Comparison of ENCODE assay signal across 17 mouse cellular contexts in genomic region chr10:52273012-52273411, GRCm38 (mm10). TPM values are rescaled to one million over a fixed set of nuclear protein-coding genes. Genes with fewer than 3 reads are reported as not detected.
DNase-seq lines count a peak whose midpoint lies in the region; ATAC-seq and TF ChIP-seq lines count a peak whose summit lies in the region.
"Had no signal": no experiment of that assay in that cellular context is flagged by ENCODE, and none has a peak within 500 bp of the region (broad histone marks: within the 10 kb centered on the region; RNA-seq: fewer than 3 reads in every experiment).

No protein-coding gene starts in this region.

- no peak overlapping the region for H3K4me2 ChIP-seq in embryonic facial prominence, embryonic 14.5 days (ENCODE audit: low read depth, low read length)
- H3K4me2 ChIP-seq in liver, embryonic 14.5 days (ENCODE audit: low read depth) = no peak overlapping the region
- no peak overlapping the region for H3K4me2 ChIP-seq in liver, embryonic 12.5 days
- H3K4me2 ChIP-seq in liver, postnatal 0 days (ENCODE audit: low read depth, low read length) = no peak overlapping the region
- H3K4me2 ChIP-seq: limb, embryonic 15.5 days had no signal

- H3K9ac ChIP-seq in embryonic facial prominence, embryonic 14.5 days (ENCODE audit: low read depth, low read length) = no peak overlapping the region
- H3K9ac ChIP-seq in liver, embryonic 14.5 days (replicated peaks) = no peak overlapping the region
- no peak overlapping the region for H3K9ac ChIP-seq in liver, embryonic 12.5 days
- H3K9ac ChIP-seq in ES-E14 (ENCODE audit: insufficient read depth, low read depth, low read length, poor library complexity, severe bottlenecking) = no peak overlapping the region
- no peak overlapping the region for H3K9ac ChIP-seq in liver, postnatal 0 days (replicated peaks)
- H3K9ac ChIP-seq: limb, embryonic 15.5 days had no signal

- H3K27ac ChIP-seq in embryonic facial prominence, embryonic 14.5 days (replicated peaks; ENCODE audit: low read depth, low read length) = no peak overlapping the region
- H3K27ac ChIP-seq in embryonic facial prominence, embryonic 10.5 days (replicated peaks) = no peak overlapping the region
- no peak overlapping the region for H3K27ac ChIP-seq in liver, embryonic 14.5 days
- no peak overlapping the region for H3K27ac ChIP-seq in liver, embryonic 12.5 days
- peak overlapping the region; percentile 4; the same call in 1 of the 2 replicates for H3K27ac ChIP-seq in ES-E14 (ENCODE audit: insufficient read depth, low read depth, low read length, poor library complexity, severe bottlenecking)
- H3K27ac ChIP-seq in liver, postnatal 0 days (ENCODE audit: low read depth) = no peak overlapping the region
- no peak overlapping the region for H3K27ac ChIP-seq in thymus, adult 2 months (ENCODE audit: control insufficient read depth, insufficient read depth, low read length)
- H3K27ac ChIP-seq: layer of hippocampus, adult 2 months; limb, embryonic 15.5 days; macrophage had no signal

- 67% methylated on average over 2 of the region's 2 CpGs for WGBS in embryonic facial prominence, embryonic 14.5 days
- WGBS in embryonic facial prominence, embryonic 10.5 days = 69% methylated on average over 2 of the region's 2 CpGs
- WGBS in liver, embryonic 14.5 days (ENCODE audit: insufficient replicate concordance) = 43% methylated on average over 2 of the region's 2 CpGs
- WGBS in liver, embryonic 12.5 days (ENCODE audit: insufficient replicate concordance) = 34% methylated on average over 2 of the region's 2 CpGs
- 45% methylated on average over 2 of the region's 2 CpGs for whole genome bisulfite sequencing in liver, postnatal 0 days (ENCODE audit: insufficient replicate concordance)
- WGBS in thymus, adult 2 months = 49% methylated on average over 2 of the region's 2 CpGs

- 0 out of 2 replicates have a peak, but pooled peaks cover 2% of the 10 kb centered on the region for H3K36me3 ChIP-seq in embryonic facial prominence, embryonic 14.5 days (ENCODE audit: control insufficient read depth, insufficient read depth, low read length)
- H3K36me3 ChIP-seq in embryonic facial prominence, embryonic 10.5 days (replicated peaks) = no peaks in the 10 kb centered on the region
- H3K36me3 ChIP-seq in liver, embryonic 14.5 days (replicated peaks; ENCODE audit: control insufficient read depth, insufficient read depth, low read depth) = no peaks in the 10 kb centered on the region
- H3K36me3 ChIP-seq in liver, embryonic 12.5 days = no peaks in the 10 kb centered on the region
- H3K36me3 ChIP-seq in ES-E14 (ENCODE audit: control insufficient read depth, insufficient read depth, low read length, poor library complexity, severe bottlenecking) = no peaks in the 10 kb centered on the region
- no peaks in the 10 kb centered on the region for H3K36me3 ChIP-seq in liver, postnatal 0 days (replicated peaks; ENCODE audit: insufficient read depth, low read length)
- H3K36me3 ChIP-seq in thymus, adult 2 months (ENCODE audit: control insufficient read depth, insufficient read depth, low read length) = no peaks in the 10 kb centered on the region
- H3K36me3 ChIP-seq: limb, embryonic 15.5 days had no signal

- TF ChIP-seq CTCF in liver, embryonic 14.5 days (IDR thresholded peaks at IDR 0.05; ENCODE audit: low read depth) = no peak
- no peak for TF ChIP-seq CTCF in liver, postnatal 0 days (IDR thresholded peaks at IDR 0.05; ENCODE audit: low read depth)
- no peak for TF ChIP-seq CTCF in thymus, adult 2 months (IDR thresholded peaks at IDR 0.05; ENCODE audit: borderline replicate concordance, control insufficient read depth, extremely low read depth, insufficient read depth, low read length, poor library complexity)

- DNase-seq in embryonic facial prominence, embryonic 14.5 days (ENCODE audit: low spot score) = peak; percentile 13
- DNase-seq in embryonic facial prominence, embryonic 10.5 days (ENCODE audit: low spot score) = no peak
- DNase-seq in liver, embryonic 14.5 days (ENCODE audit: low read depth in 3 of 3, low spot score in 3 of 3) = peak in 1 of 3 experiments; percentile 30
- no peak for DNase-seq in ES-E14 (ENCODE audit: low read depth, low spot score)
- DNase-seq in liver, postnatal 0 days = no peak
- no peak for DNase-seq in frontal cortex, postnatal 36 days (ENCODE audit: low spot score in 2 of 2)
- DNase-seq in thymus, adult 2 months = no peak
- DNase-seq: gastrocnemius, postnatal 36 days; heart, postnatal 14 days; right cerebral cortex, adult 18-20 months; thymus, adult 18-20 months had no signal

- no peak for TF ChIP-seq EP300 in liver, embryonic 14.5 days (IDR thresholded peaks at IDR 0.05; ENCODE audit: low read depth)
- peak; percentile 27; the same call in 1 of the 2 replicates for TF ChIP-seq EP300 in liver, postnatal 0 days (IDR thresholded peaks at IDR 0.05; ENCODE audit: low read depth)

- no peak overlapping the region for H3K4me3 ChIP-seq in embryonic facial prominence, embryonic 14.5 days (ENCODE audit: low read depth, low read length)
- no peak overlapping the region for H3K4me3 ChIP-seq in embryonic facial prominence, embryonic 10.5 days
- H3K4me3 ChIP-seq in liver, embryonic 14.5 days (ENCODE audit: insufficient read depth in 1 of 2, low read depth in 2 of 2, low read length in 2 of 2) = no peak overlapping the region
- no peak overlapping the region for H3K4me3 ChIP-seq in liver, embryonic 12.5 days
- no peak overlapping the region for H3K4me3 ChIP-seq in ES-E14 (ENCODE audit: insufficient read depth in 1 of 2, low read depth in 1 of 2, low read length in 2 of 2, poor library complexity in 1 of 2, severe bottlenecking in 1 of 2)
- H3K4me3 ChIP-seq in liver, postnatal 0 days (ENCODE audit: low read depth, low read length) = no peak overlapping the region
- no peak overlapping the region for H3K4me3 ChIP-seq in thymus, adult 2 months (ENCODE audit: control insufficient read depth, insufficient read depth, low read length)
- H3K4me3 ChIP-seq: layer of hippocampus, adult 2 months; limb, embryonic 15.5 days had no signal

- in situ Hi-C loops in ES-E14 (cut with MboI; ENCODE audit: low sequenced_read_pairs in 2 of 2, unreplicated experiment in 2 of 2) = no loop called here

- TF ChIP-seq POLR2A in thymus, adult 2 months (IDR thresholded peaks at IDR 0.05; ENCODE audit: control insufficient read depth, extremely low read depth, insufficient read depth, low read length, poor library complexity) = no peak

- H3K4me1 ChIP-seq in embryonic facial prominence, embryonic 14.5 days (ENCODE audit: control insufficient read depth, insufficient read depth, low read length) = peaks cover 8% of the 10 kb centered on the region; the same call in 1 of the 2 replicates
- H3K4me1 ChIP-seq in embryonic facial prominence, embryonic 10.5 days = peaks cover 13% of the 10 kb centered on the region
- H3K4me1 ChIP-seq in liver, embryonic 14.5 days (replicated peaks; ENCODE audit: control insufficient read depth in 2 of 2, insufficient read depth in 2 of 2, low read length in 1 of 2) = peaks cover 0 to 21% of the 10 kb centered on the region in 2 experiments; a peak in 3 of 4 replicates
- peaks cover 39% of the 10 kb centered on the region for H3K4me1 ChIP-seq in liver, embryonic 12.5 days
- H3K4me1 ChIP-seq in ES-E14 (ENCODE audit: control insufficient read depth in 2 of 2, insufficient read depth in 2 of 2, low read length in 2 of 2, poor library complexity in 1 of 2) = peaks cover 18 to 35% of the 10 kb centered on the region in 2 experiments
- H3K4me1 ChIP-seq in liver, postnatal 0 days (ENCODE audit: insufficient read depth) = no peaks in the 10 kb centered on the region
- no peaks in the 10 kb centered on the region for H3K4me1 ChIP-seq in thymus, adult 2 months (replicated peaks; ENCODE audit: control insufficient read depth, insufficient read depth, low read length)

- no peak for ATAC-seq in embryonic facial prominence, embryonic 14.5 days (ENCODE audit: low read depth)
- ATAC-seq in liver, embryonic 14.5 days (ENCODE audit: insufficient read depth) = peak; percentile 11; the same call in 1 of the 2 replicates
- no peak for ATAC-seq in liver, embryonic 12.5 days
- peak; percentile 78 for ATAC-seq in liver, postnatal 0 days
- ATAC-seq: midbrain, embryonic 16.5 days had no signal

- H3K27me3 ChIP-seq in embryonic facial prominence, embryonic 14.5 days (replicated peaks; ENCODE audit: control insufficient read depth, insufficient read depth, low read length) = no peaks in the 10 kb centered on the region
- no peaks in the 10 kb centered on the region for H3K27me3 ChIP-seq in embryonic facial prominence, embryonic 10.5 days (replicated peaks; ENCODE audit: low read depth, poor library complexity, severe bottlenecking)
- H3K27me3 ChIP-seq in liver, embryonic 14.5 days (ENCODE audit: control insufficient read depth, insufficient read depth, low read length) = no peaks in the 10 kb centered on the region
- no peaks in the 10 kb centered on the region for H3K27me3 ChIP-seq in liver, embryonic 12.5 days (replicated peaks)
- H3K27me3 ChIP-seq in liver, postnatal 0 days (ENCODE audit: insufficient read depth, low read length) = no peaks in the 10 kb centered on the region
- H3K27me3 ChIP-seq in thymus, adult 2 months (ENCODE audit: control insufficient read depth, insufficient read depth, low read length) = no peaks in the 10 kb centered on the region
- H3K27me3 ChIP-seq: limb, embryonic 15.5 days had no signal

- no peaks in the 10 kb centered on the region for H3K9me3 ChIP-seq in embryonic facial prominence, embryonic 14.5 days (ENCODE audit: control insufficient read depth, low read length)
- no peaks in the 10 kb centered on the region for H3K9me3 ChIP-seq in embryonic facial prominence, embryonic 10.5 days
- H3K9me3 ChIP-seq in liver, embryonic 14.5 days (ENCODE audit: control insufficient read depth, low read length) = no peaks in the 10 kb centered on the region
- H3K9me3 ChIP-seq in liver, embryonic 12.5 days (replicated peaks) = no peaks in the 10 kb centered on the region
- H3K9me3 ChIP-seq in ES-E14 (ENCODE audit: control insufficient read depth, insufficient read depth, low read depth, low read length) = no peaks in the 10 kb centered on the region
- H3K9me3 ChIP-seq in liver, postnatal 0 days (ENCODE audit: low read length) = no peaks in the 10 kb centered on the region
- H3K9me3 ChIP-seq: limb, embryonic 15.5 days had no signal

TF ChIP-seq in ES-E14, 5 proteins besides CTCF, POLR2A, EP300 and RAD21 (continues in another document):
- TF ChIP-seq CHD2 (IDR thresholded peaks at IDR 0.05; ENCODE audit: low read depth, low read length) (no peak), ZC3H11A (IDR thresholded peaks at IDR 0.05; ENCODE audit: borderline replicate concordance, low read depth, low read length) (no peak)

RNA-seq across cellular contexts. Expression of gene Dcbld1, which starts 39.6 kb away (rescaled TPM):
- polyA plus RNA-seq in embryonic facial prominence, embryonic 14.5 days (2014; fragmentation: Nextera tagmentation; extraction: Ambion mirVana) = 12.8 and 13.6 TPM in 2 replicates
- polyA plus RNA-seq in embryonic facial prominence, embryonic 10.5 days (2016; fragmentation: Nextera tagmentation; extraction: Ambion mirVana) = 23.3 and 24.2 TPM in 2 replicates
- 1.8 and 1.9 TPM in 2 replicates for polyA plus RNA-seq in liver, embryonic 14.5 days (2012; rRNA removed)
- 2.9 and 3.1 TPM in 2 replicates for polyA plus RNA-seq in liver, embryonic 14.5 days (2014; fragmentation: Nextera tagmentation; extraction: Ambion mirVana)
- polyA plus RNA-seq in liver, embryonic 12.5 days (2016; fragmentation: Nextera tagmentation; extraction: Ambion mirVana) = 7.5 and 8.7 TPM in 2 replicates
- total RNA-seq in ES-E14 (2012; rRNA removed) = 32.5 and 33.2 TPM in 2 replicates
- polyA plus RNA-seq in liver, postnatal 0 days (2015; fragmentation: Nextera tagmentation; extraction: Ambion mirVana) = 5.1 and 7.4 TPM in 2 replicates
- polyA plus RNA-seq in thymus, adult 2 months (2012; rRNA removed) = 0.85 and 1.2 TPM in 2 replicates
- total RNA-seq: common myeloid progenitor, adult 5-6 weeks had no signal

Comparison
In these comparisons a context has a peak if more than half of its experiments do, and no peak if none do; other contexts are left out.
1. ATAC-seq: peak in liver, embryonic 14.5 days (single experiment) and liver, postnatal 0 days (single experiment); none in embryonic facial prominence, embryonic 14.5 days (single experiment) and liver, embryonic 12.5 days (single experiment).